Mouse (Mus musculus) ES-Bruce4 (cell line): ENCODE results near the gene Bpifa3.

Experiments used
- CTCF ChIP-seq: IDR thresholded peaks from one replicate; pipeline ENCODE4 v1.8.1; 2011; ENCODE audit warnings: low read depth, low read length
- EP300 ChIP-seq: IDR thresholded peaks from 2 replicates; pipeline ENCODE4 v1.6.1; 2011; ENCODE audit warnings: low read depth, low read length; ENCODE audit not compliant: insufficient read depth
- POLR2A ChIP-seq: IDR thresholded peaks from one replicate; pipeline ENCODE4 v1.8.1; 2011; ENCODE audit warnings: low read length; ENCODE audit not compliant: insufficient read depth

- TF ChIP-seq POLR2A (no peak), EP300 (no peak), CTCF (no peak)
Measured at GRCm38 (mm10) chr2:154147496-154147895, 17.4 kb downstream of the Bpifa3 start.
